Mouse (Mus musculus) G1E (cell line): ENCODE results near the gene Rplp1. TPM values are rescaled to one million over a fixed set of nuclear protein-coding genes. Genes with fewer than 3 reads are reported as not detected.
A peak's percentile ranks its signal among the peaks of the same experiment; 100 is the strongest.

Experiments
- ATAC-seq: 2 replicates; pipeline ENCODE4 v1.8.0; 2016; ENCODE audit warnings: mild to moderate bottlenecking; ENCODE audit not compliant: insufficient number of reproducible peaks, poor library complexity, low FRiP score, severe bottlenecking; ENCODE audit errors: extremely low read depth
- DNase-seq: peaks from one replicate; pipeline ENCODE4 v3.0.0; 2012; ENCODE audit warnings: low spot score
- H3K27me3 ChIP-seq: 2 replicates; pipeline ENCODE4 v1.6.1; 2012; ENCODE audit warnings: mild to moderate bottlenecking, low read length, inconsistent platforms; ENCODE audit not compliant: insufficient read depth
- H3K36me3 ChIP-seq: replicated peaks from 2 replicates; pipeline ENCODE3; 2012; ENCODE audit warnings: mild to moderate bottlenecking, inconsistent platforms
- H3K4me1 ChIP-seq: 2 replicates; pipeline ENCODE4 v1.6.1; 2012; ENCODE audit warnings: low read depth, low read length, inconsistent platforms, mixed read lengths; ENCODE audit not compliant: insufficient read depth
- H3K4me3 ChIP-seq: 2 replicates; pipeline ENCODE4 v1.5.1; 2012; ENCODE audit warnings: low read depth, mild to moderate bottlenecking, inconsistent platforms, low read length, moderate library complexity, mixed read lengths
- H3K9me3 ChIP-seq: replicated peaks from 2 replicates; pipeline ENCODE4 v1.6.1; 2012; ENCODE audit warnings: inconsistent platforms
- CTCF ChIP-seq: IDR thresholded peaks from 2 replicates; pipeline ENCODE4 v1.5.1; 2012; ENCODE audit warnings: low read depth, low read length, inconsistent platforms, mixed read lengths
- GATA1 ChIP-seq: IDR thresholded peaks from 2 replicates; pipeline ENCODE4 v1.6.1; 2012; ENCODE audit warnings: borderline replicate concordance, low read length, inconsistent platforms, mixed read lengths
- GATA2 ChIP-seq: IDR thresholded peaks from 2 replicates; pipeline ENCODE4 v1.6.1; 2012; ENCODE audit warnings: low read depth, low read length, inconsistent platforms, borderline replicate concordance
- POLR2AphosphoS5 ChIP-seq: IDR thresholded peaks from 2 replicates; pipeline ENCODE4 v1.6.1; 2012; ENCODE audit warnings: low read depth, low read length, inconsistent platforms; ENCODE audit not compliant: insufficient replicate concordance
- TAL1 ChIP-seq: conservative IDR thresholded peaks from 2 replicates; pipeline ENCODE4 v1.6.1; 2012; ENCODE audit warnings: low read depth, low read length, inconsistent platforms, mixed read lengths
- polyA plus RNA-seq: library from polyadenylated mRNA; stranded (reverse); fragments of >175 nt; gene quantifications from 2 replicates; pipeline ENCODE4 v1.2.3, GENCODE M21; 2012
- total RNA-seq, 2 experiments: library from RNA; stranded (forward) in 1 of 2; stranded (reverse) in 1 of 2; fragments of 200-1000 nt in 1 of 2; fragments of >200 nt in 1 of 2; fragmentation: Nextera tagmentation in 1 of 2; gene quantifications; 2 replicates each; pipeline ENCODE4 v1.2.3; 2014 to 2017

The Rplp1 gene
- total and polyA plus RNA-seq, 3 experiments: 2,957 to 43,340 (median 4,483) TPM

DNA sequence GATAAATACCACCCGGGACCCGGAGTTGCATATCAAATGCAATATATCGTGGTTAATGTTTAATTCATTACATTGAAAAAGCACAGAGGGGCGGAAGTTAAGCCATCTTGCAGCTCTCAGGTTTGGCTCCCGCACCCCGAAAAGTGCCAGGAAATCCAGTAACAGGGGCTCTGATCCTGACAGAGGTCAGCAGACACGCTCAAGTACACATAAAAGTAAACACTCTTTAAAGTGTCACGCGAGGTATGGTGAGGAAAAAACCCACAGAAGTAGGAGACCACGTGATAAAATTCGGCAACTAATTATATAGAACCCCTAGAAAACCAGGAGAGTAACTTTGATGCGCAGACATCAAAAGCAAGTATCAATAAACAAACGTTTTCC is 567 bp upstream of the Rplp1 start:
- H3K4me3 ChIP-seq: peak overlapping the region; percentile 77
- peaks cover 49% of the 10 kb centered on the region for H3K4me1 ChIP-seq
- DNase-seq (no peak), ATAC-seq (no peak)
- no peaks in the 10 kb centered on the region for H3K9me3 ChIP-seq
- no peaks in the 10 kb centered on the region for H3K27me3 ChIP-seq
- no peak for TF ChIP-seq TAL1
- no peak for TF ChIP-seq CTCF
- no peak for TF ChIP-seq GATA2
- TF ChIP-seq POLR2AphosphoS5: no peak
- peaks cover 70% of the 10 kb centered on the region for H3K36me3 ChIP-seq

DNA sequence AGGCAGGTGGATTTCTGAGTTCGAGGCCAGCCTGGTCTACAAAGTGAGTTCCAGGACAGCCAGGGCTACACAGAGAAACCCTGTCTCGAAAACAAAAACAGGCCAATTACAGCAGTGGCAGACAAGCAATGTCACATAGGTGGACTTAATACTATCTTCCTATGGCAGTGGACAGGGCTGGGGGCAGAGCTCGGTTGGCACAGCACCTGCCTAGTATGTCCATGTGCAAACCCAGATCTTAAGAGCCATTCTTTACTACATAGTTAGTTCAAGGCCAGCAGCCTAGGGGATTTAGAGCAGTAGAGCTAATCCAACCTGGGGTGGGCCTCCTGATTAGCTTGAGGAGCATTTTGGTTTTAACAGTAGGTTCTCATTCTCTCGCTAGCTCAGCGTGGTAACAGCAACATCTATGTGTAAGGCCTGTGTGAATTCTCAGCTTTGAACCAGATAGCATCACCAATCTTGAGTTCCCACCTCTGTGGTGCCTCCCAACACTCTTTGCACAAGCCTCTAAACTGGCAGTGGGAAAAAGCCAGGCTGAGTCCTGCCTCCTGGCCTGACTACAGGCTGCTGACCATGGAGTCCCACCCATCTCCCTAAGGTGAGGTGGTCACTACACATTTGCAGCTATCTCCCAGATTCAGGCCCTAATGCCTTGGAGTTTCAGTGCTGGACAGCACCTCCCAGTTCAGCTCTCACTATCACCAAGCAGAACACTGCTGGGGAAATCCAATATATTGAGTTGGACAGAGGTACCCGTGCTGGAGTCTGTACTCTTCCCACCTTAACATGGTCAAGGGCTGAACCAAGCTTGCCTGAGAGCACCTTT is 2.8 kb downstream of the Rplp1 start:
- no peak for ATAC-seq
- TF ChIP-seq CTCF (no peak), GATA1 (no peak), GATA2 (no peak), POLR2AphosphoS5 (no peak), TAL1 (no peak)
- Histone ChIP-seq H3K9me3 (no peaks in the 10 kb centered on the region), H3K36me3 (peaks cover 59% of the 10 kb centered on the region), H3K4me1 (peaks cover 46% of the 10 kb centered on the region), H3K27me3 (no peaks in the 10 kb centered on the region), H3K4me3 (peak overlapping the region; percentile 40; the same call in 1 of the 2 replicates)
- no peak for DNase-seq

DNA sequence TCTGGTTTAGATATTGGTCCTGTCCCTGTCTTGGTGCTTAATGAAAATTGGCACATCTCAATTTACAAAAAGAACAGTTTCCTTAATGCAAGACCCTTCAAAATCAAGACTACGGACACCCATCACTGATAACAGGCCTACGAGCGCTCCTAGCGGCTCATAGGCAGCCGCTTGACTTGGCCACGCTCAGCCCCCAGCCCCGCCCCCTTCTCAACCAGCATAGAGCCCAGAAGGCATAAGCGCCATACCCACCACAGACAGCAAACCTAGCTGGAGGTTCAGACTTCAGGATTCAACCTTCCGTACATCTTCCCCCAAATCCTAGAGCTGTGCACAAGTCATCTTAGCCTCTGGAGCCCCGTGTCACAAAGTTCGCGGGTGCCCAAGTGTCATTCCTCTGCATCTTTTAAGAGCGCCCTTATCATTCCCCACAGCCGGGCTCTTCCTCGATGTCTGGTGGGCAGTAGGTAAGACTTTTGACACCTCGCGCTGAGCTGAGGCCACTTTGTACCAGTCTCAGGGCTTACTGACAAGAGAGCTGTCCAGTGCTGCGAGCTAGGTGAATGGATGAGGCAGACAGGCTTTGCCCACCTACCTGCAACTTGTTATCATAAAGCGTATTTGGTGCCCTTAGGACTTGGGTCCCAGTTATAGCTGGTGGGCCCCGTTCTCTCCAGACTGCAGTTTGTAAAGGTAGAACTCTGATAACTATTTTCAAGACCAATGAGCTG is 3.7 kb downstream of the Rplp1 start:
- ATAC-seq: peak; percentile 35; the same call in 1 of the 2 replicates
- Histone ChIP-seq H3K4me3 (no peak overlapping the region), H3K36me3 (peaks cover 51% of the 10 kb centered on the region), H3K9me3 (no peaks in the 10 kb centered on the region), H3K4me1 (peaks cover 38% of the 10 kb centered on the region), H3K27me3 (no peaks in the 10 kb centered on the region)
- peak; percentile 54 for DNase-seq
- TF ChIP-seq TAL1 (no peak), CTCF (peak; percentile 46; the same call in 1 of the 2 replicates), POLR2AphosphoS5 (no peak; the same call in 1 of the 2 replicates), GATA2 (no peak), GATA1 (no peak)

DNA sequence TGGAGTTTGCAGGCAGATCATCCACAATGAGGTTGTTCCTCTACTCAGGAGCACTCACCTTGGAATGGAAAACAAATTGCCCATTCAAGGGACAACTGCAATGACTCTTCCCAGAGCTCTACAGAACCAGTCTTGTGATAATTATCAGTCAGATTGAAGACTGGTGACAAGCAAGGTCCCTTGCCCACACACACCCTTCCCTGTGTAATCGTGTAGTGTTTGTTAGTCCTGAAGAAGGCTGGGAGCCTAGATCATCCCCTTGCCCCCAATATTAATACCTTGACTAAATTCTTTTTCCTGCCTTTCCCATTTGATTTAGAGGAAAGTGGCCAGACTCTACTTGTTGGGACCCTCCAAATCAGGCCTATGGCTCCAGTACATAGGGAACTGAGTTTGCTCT is 4.7 kb downstream of the Rplp1 start:
- H3K4me3 ChIP-seq: no peak overlapping the region
- H3K4me1 ChIP-seq: peaks cover 40% of the 10 kb centered on the region
- no peak for DNase-seq
- no peaks in the 10 kb centered on the region for H3K9me3 ChIP-seq
- H3K36me3 ChIP-seq: peaks cover 49% of the 10 kb centered on the region
- no peak for ATAC-seq
- H3K27me3 ChIP-seq: no peaks in the 10 kb centered on the region
- TF ChIP-seq GATA1 (no peak), POLR2AphosphoS5 (peak; percentile 23; the same call in 1 of the 2 replicates)

DNA sequence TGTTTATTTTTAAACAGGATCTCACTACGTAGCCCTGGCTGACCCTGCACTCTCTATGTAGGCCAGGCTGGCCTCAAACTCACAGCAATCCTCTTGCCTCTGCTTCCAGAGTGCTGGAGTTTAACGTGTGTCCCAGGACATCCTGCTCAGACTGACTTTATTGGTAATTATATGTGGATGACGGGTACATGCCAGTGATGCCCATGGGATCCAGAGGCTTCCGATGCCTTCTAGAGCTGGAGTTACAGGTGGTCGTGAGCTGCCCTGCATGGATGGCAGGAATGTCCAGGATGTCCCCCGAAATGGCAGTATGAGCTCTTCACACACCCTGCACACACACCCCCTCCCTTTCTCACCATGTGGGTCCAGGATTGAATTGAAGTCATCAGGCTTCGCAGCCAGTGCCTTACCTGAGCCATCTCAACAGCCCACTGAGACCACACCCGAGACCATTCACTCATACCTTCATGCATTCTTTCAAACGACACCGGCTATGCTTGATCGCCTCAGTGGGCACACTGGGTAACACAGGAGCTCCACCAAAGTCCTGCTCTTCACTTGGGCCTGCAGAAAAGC is 5.4 kb downstream of the Rplp1 start:
- H3K4me1 ChIP-seq: peaks cover 40% of the 10 kb centered on the region
- peaks cover 48% of the 10 kb centered on the region for H3K36me3 ChIP-seq
- DNase-seq (no peak), ATAC-seq (no peak)
- no peak overlapping the region for H3K4me3 ChIP-seq
- TF ChIP-seq POLR2AphosphoS5: peak; percentile 95
- no peak for TF ChIP-seq GATA2
- TF ChIP-seq GATA1: no peak
- TF ChIP-seq TAL1: no peak
- TF ChIP-seq CTCF: no peak
- H3K9me3 ChIP-seq: no peaks in the 10 kb centered on the region
- H3K27me3 ChIP-seq: peaks cover under 1% of the 10 kb centered on the region; the same call in 1 of the 2 replicates

DNA sequence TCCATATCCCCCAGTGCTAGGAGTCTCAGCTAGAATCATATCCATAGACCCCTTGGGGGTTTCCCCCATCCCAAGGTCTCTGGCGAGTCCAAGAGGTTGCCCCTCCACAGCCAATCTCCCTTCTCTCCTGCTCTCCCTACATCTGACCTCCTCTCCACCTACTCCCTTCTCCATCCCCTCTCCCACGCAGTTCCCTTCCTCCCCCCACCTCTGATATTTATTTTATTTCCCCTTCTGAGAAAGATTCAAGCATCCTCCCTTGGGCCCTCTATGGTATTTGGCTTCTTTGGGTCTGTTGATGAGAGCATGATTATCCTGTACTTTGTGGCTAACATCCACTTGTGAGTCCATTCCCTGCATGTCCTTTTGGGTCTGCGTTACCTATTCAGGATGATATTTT is 6.0 kb downstream of the Rplp1 start:
- Histone ChIP-seq H3K4me1 (peaks cover 40% of the 10 kb centered on the region), H3K4me3 (no peak overlapping the region), H3K27me3 (peaks cover 4% of the 10 kb centered on the region; the same call in 1 of the 2 replicates), H3K9me3 (no peaks in the 10 kb centered on the region), H3K36me3 (peaks cover 42% of the 10 kb centered on the region)
- ATAC-seq (no peak), DNase-seq (no peak)
- TF ChIP-seq GATA1 (no peak), GATA2 (no peak), POLR2AphosphoS5 (no peak; the same call in 1 of the 2 replicates), CTCF (no peak), TAL1 (no peak)
